16 mouse cellular contexts compared by ENCODE assay signal in the genomic region with DNA sequence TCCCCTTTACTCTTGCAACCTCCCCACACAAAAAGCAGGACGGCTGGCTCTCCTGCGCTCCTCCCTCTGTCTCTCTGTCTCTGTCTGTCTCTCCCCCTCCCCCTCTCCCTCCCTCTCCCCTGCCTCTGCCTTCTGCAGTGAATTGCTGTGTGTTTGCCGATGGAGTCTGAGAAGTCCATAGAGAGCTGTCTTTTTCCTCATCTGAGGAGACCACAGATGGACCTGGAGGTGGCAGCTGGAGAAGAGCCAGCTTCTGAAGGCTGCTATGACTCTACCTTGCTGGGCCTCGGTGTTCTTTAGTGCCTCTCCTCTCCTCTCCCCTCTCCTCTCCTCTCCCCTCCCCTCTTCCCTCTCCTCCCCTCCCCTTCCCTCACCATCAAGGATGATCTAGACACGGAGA. TPM values are rescaled to one million over a fixed set of nuclear protein-coding genes. Genes with fewer than 3 reads are reported as not detected.
DNase-seq lines count a peak whose midpoint lies in the region.
"Had no signal": no experiment of that assay in that cellular context is flagged by ENCODE, and none has a peak within 500 bp of the region (broad histone marks: within the 10 kb centered on the region; RNA-seq: fewer than 3 reads in every experiment).

No protein-coding gene starts in this region.

- peak; percentile 25 to 42 for DNase-seq in layer of hippocampus, adult 18-20 months (ENCODE audit: low spot score in 2 of 2)
- no peak for DNase-seq in layer of hippocampus, adult 9-11 months
- DNase-seq in left cerebral cortex, postnatal 25 days (ENCODE audit: low spot score in 2 of 2): peak; percentile 39 to 78
- no peak for DNase-seq in left cerebral cortex, postnatal 10 days (ENCODE audit: extremely low spot score in 1 of 2, low spot score in 2 of 2)
- peak; percentile 76 for DNase-seq in brain, adult 2 months (ENCODE audit: low read depth, low spot score)
- DNase-seq in left cerebral cortex, postnatal 36 days (ENCODE audit: low spot score in 2 of 2): peak; percentile 42 to 64
- DNase-seq in cerebellum, adult 9-10 months: no peak
- no peak for DNase-seq in cerebellum, adult 8-10 months
- DNase-seq: adrenal gland, adult 8-10 months; adrenal gland, postnatal 36 days; cerebellum, adult 11 months; forebrain, postnatal 0 days; gastrocnemius, postnatal 36 days; heart, adult 11 months; heart, postnatal 36 days had no signal

- intact Hi-C loops in left cerebral cortex, postnatal 25 days (cut with DNase I): no loop called here
- intact Hi-C loops in left cerebral cortex, postnatal 10 days (cut with DNase I): no loop called here
- intact Hi-C loops in left cerebral cortex, postnatal 36 days (cut with DNase I): no loop called here

RNA-seq across cellular contexts. Expression of gene Lpin1, which starts 5.1 kb away (rescaled TPM):
- total RNA-seq in layer of hippocampus, adult 18-20 months (2021): 10 to 100 TPM; 27.3 TPM
- total RNA-seq in left cerebral cortex, postnatal 25 days (2021): 10 to 100 TPM; 18.1 to 18.3 TPM
- 10 to 100 TPM; 14.4 to 15.4 TPM for total RNA-seq in left cerebral cortex, postnatal 10 days (2021)
- 10 to 100 TPM; 19.6 to 23.0 TPM for total RNA-seq in left cerebral cortex, postnatal 36 days (2021)

RNA-seq across cellular contexts. Expression of gene Ntsr2, which starts 47.6 kb away (rescaled TPM):
- 100 to 1,000 TPM; 161 to 186 TPM for total RNA-seq in layer of hippocampus, adult 18-20 months (2021)
- total RNA-seq in left cerebral cortex, postnatal 25 days (2021): 100 to 1,000 TPM; 151 to 171 TPM
- 10 to 100 TPM; 63.1 to 78.5 TPM for total RNA-seq in left cerebral cortex, postnatal 10 days (2021)
- 100 to 1,000 TPM; 154 to 164 TPM for total RNA-seq in left cerebral cortex, postnatal 36 days (2021)
- total RNA-seq: ES-E14 had no signal

Comparison
In these comparisons a context has a peak if more than half of its experiments do, and no peak if none do; other contexts are left out.
1. DNase-seq: peak in layer of hippocampus, adult 18-20 months (2 of 2), left cerebral cortex, postnatal 25 days (2 of 2), brain, adult 2 months (single experiment) and left cerebral cortex, postnatal 36 days (2 of 2); none in layer of hippocampus, adult 9-11 months (single experiment), left cerebral cortex, postnatal 10 days (0 of 2), cerebellum, adult 9-10 months (single experiment) and cerebellum, adult 8-10 months (single experiment).